ENCODE assay signal across 10 mouse cellular contexts in genomic region chr4:41505131-41505551, GRCm38 (mm10). TPM values are rescaled to one million over a fixed set of nuclear protein-coding genes. Genes with fewer than 3 reads are reported as not detected.
DNase-seq lines count a peak whose midpoint lies in the region; ATAC-seq and TF ChIP-seq lines count a peak whose summit lies in the region.
"Had no signal": no experiment of that assay in that cellular context is flagged by ENCODE, and none has a peak within 500 bp of the region (broad histone marks: within the 10 kb centered on the region; RNA-seq: fewer than 3 reads in every experiment).

No protein-coding gene starts in this region.

- no peaks in the 10 kb centered on the region for H3K36me3 ChIP-seq in forebrain, postnatal 0 days (ENCODE audit: insufficient read depth)
- H3K36me3 ChIP-seq in forebrain, embryonic 12.5 days (replicated peaks), result no peaks in the 10 kb centered on the region
- no peaks in the 10 kb centered on the region for H3K36me3 ChIP-seq in liver, embryonic 11.5 days (ENCODE audit: control insufficient read depth, insufficient read depth, low read length)

- ATAC-seq in forebrain, postnatal 0 days, result no peak
- no peak for ATAC-seq in forebrain, embryonic 12.5 days (ENCODE audit: low FRiP score)
- ATAC-seq in liver, embryonic 11.5 days (replicated peaks; ENCODE audit: low FRiP score), result no peak

- peaks cover 13% of the 10 kb centered on the region for H3K27me3 ChIP-seq in forebrain, postnatal 0 days (ENCODE audit: insufficient read depth, low read length)
- peaks cover 50% of the 10 kb centered on the region for H3K27me3 ChIP-seq in forebrain, embryonic 12.5 days
- H3K27me3 ChIP-seq in liver, embryonic 11.5 days (replicated peaks; ENCODE audit: control insufficient read depth, insufficient read depth, low read length), result peaks cover 40% of the 10 kb centered on the region

- H3K4me1 ChIP-seq in forebrain, postnatal 0 days (ENCODE audit: insufficient read depth), result 0 out of 2 replicates have a peak, but pooled peaks cover 7% of the 10 kb centered on the region
- peaks cover 36% of the 10 kb centered on the region for H3K4me1 ChIP-seq in forebrain, embryonic 12.5 days
- peaks cover 17% of the 10 kb centered on the region for H3K4me1 ChIP-seq in liver, embryonic 11.5 days (replicated peaks; ENCODE audit: control insufficient read depth, insufficient read depth, low read length)
- H3K4me1 ChIP-seq in bone marrow, adult 2 months (ENCODE audit: control insufficient read depth, insufficient read depth, low read length), result peaks cover 2% of the 10 kb centered on the region; the same call in 1 of the 2 replicates

- TF ChIP-seq CTCF in forebrain, postnatal 0 days (IDR thresholded peaks at IDR 0.05; ENCODE audit: low read depth), result peak; percentile 38
- TF ChIP-seq CTCF in bone marrow, adult 2 months (IDR thresholded peaks at IDR 0.05; ENCODE audit: control insufficient read depth, insufficient read depth, low read length), result peak; percentile 21; the same call in 1 of the 2 replicates

- no peak overlapping the region for H3K9ac ChIP-seq in forebrain, postnatal 0 days
- no peak overlapping the region for H3K9ac ChIP-seq in forebrain, embryonic 12.5 days
- no peak overlapping the region for H3K9ac ChIP-seq in liver, embryonic 11.5 days (ENCODE audit: low read depth, low read length)

- no peak overlapping the region for H3K27ac ChIP-seq in forebrain, postnatal 0 days (ENCODE audit: low read depth, low read length)
- H3K27ac ChIP-seq in forebrain, embryonic 12.5 days, result no peak overlapping the region
- no peak overlapping the region for H3K27ac ChIP-seq in liver, embryonic 11.5 days (ENCODE audit: low read depth, low read length)
- no peak overlapping the region for H3K27ac ChIP-seq in bone marrow, adult 2 months (ENCODE audit: control insufficient read depth, insufficient read depth, low read depth, low read length, poor library complexity)

- WGBS in forebrain, postnatal 0 days, result 57% methylated on average over 11 of the region's 11 CpGs
- 50% methylated on average over 11 of the region's 11 CpGs for WGBS in forebrain, embryonic 12.5 days
- 45% methylated on average over 11 of the region's 11 CpGs for WGBS in liver, embryonic 11.5 days
- 67% methylated on average over 11 of the region's 11 CpGs for WGBS in bone marrow, adult 2 months

- H3K4me2 ChIP-seq in forebrain, postnatal 0 days (ENCODE audit: low read depth), result no peak overlapping the region
- no peak overlapping the region for H3K4me2 ChIP-seq in forebrain, embryonic 12.5 days
- H3K4me2 ChIP-seq in liver, embryonic 11.5 days, result no peak overlapping the region

- no peak overlapping the region for H3K4me3 ChIP-seq in forebrain, postnatal 0 days (ENCODE audit: low read depth, low read length)
- no peak overlapping the region for H3K4me3 ChIP-seq in forebrain, embryonic 12.5 days (replicated peaks)
- no peak overlapping the region for H3K4me3 ChIP-seq in liver, embryonic 11.5 days (ENCODE audit: low read depth, low read length)
- no peak overlapping the region for H3K4me3 ChIP-seq in bone marrow, adult 2 months (replicated peaks; ENCODE audit: control insufficient read depth, low read depth, low read length)

- no peak for DNase-seq in forebrain, postnatal 0 days
- peak; percentile 34 for DNase-seq in liver
- DNase-seq in liver, embryonic 11.5 days (ENCODE audit: low spot score), result no peak
- DNase-seq in lung, postnatal 36 days, result peak; percentile 47
- no peak for DNase-seq in urinary bladder, postnatal 10 days (ENCODE audit: low spot score)
- no peak for DNase-seq in urinary bladder, adult 18-20 months (ENCODE audit: low spot score in 2 of 2)
- DNase-seq: right cerebral cortex, postnatal 14 days had no signal

- TF ChIP-seq POLR2A in bone marrow, adult 2 months (IDR thresholded peaks at IDR 0.05; ENCODE audit: borderline replicate concordance, control insufficient read depth, low read depth, low read length), result no peak

- no peaks in the 10 kb centered on the region for H3K9me3 ChIP-seq in forebrain, postnatal 0 days (ENCODE audit: low read length)
- no peaks in the 10 kb centered on the region for H3K9me3 ChIP-seq in forebrain, embryonic 12.5 days
- no peaks in the 10 kb centered on the region for H3K9me3 ChIP-seq in liver, embryonic 11.5 days (ENCODE audit: control insufficient read depth, low read length)

RNA-seq across cellular contexts. Expression of gene AI464131, which starts 2.3 kb away (rescaled TPM):
- 14.7 and 16.0 TPM in 2 replicates for total RNA-seq in forebrain, postnatal 0 days (2014; rRNA removed)
- polyA plus RNA-seq in forebrain, postnatal 0 days (2015; fragmentation: Nextera tagmentation; extraction: Ambion mirVana), result 4.7 and 8.2 TPM in 2 replicates
- polyA plus RNA-seq in forebrain, embryonic 12.5 days (2016; fragmentation: Nextera tagmentation; extraction: Ambion mirVana), result 6.3 and 7.8 TPM in 2 replicates
- polyA plus RNA-seq in liver, embryonic 11.5 days (2014; fragmentation: Nextera tagmentation; extraction: Ambion mirVana), result 1.5 TPM in 2 replicates
- polyA plus RNA-seq in bone marrow, adult 2 months (2011; ENCODE audit: insufficient read depth, insufficient read length, low replicate concordance, missing spikeins), result 0.31 TPM in 1 of 2 replicates, not detected in the other

RNA-seq across cellular contexts. Expression of gene 1110017D15Rik, which starts 12.0 kb away (rescaled TPM):
- total RNA-seq in forebrain, postnatal 0 days (2014; rRNA removed), result 11.8 and 15.6 TPM in 2 replicates
- 21.1 and 21.7 TPM in 2 replicates for polyA plus RNA-seq in forebrain, postnatal 0 days (2015; fragmentation: Nextera tagmentation; extraction: Ambion mirVana)
- polyA plus RNA-seq in forebrain, embryonic 12.5 days (2016; fragmentation: Nextera tagmentation; extraction: Ambion mirVana), result 7.2 and 10.5 TPM in 2 replicates
- polyA plus RNA-seq in liver, embryonic 11.5 days (2014; fragmentation: Nextera tagmentation; extraction: Ambion mirVana), result 0.43 TPM in 1 of 2 replicates, not detected in the other
- not detected in 2 replicates for polyA plus RNA-seq in bone marrow, adult 2 months (2011; ENCODE audit: insufficient read depth, insufficient read length, low replicate concordance, missing spikeins)
- total RNA-seq: ES-E14 had no signal

RNA-seq across cellular contexts. Expression of gene Nudt2, which starts 40.2 kb away (rescaled TPM):
- 56.0 and 80.3 TPM in 2 replicates for total RNA-seq in forebrain, postnatal 0 days (2014; rRNA removed)
- polyA plus RNA-seq in forebrain, postnatal 0 days (2015; fragmentation: Nextera tagmentation; extraction: Ambion mirVana), result 95.5 and 101 TPM in 2 replicates
- 64.0 and 68.2 TPM in 2 replicates for polyA plus RNA-seq in forebrain, embryonic 12.5 days (2016; fragmentation: Nextera tagmentation; extraction: Ambion mirVana)
- polyA plus RNA-seq in liver, embryonic 11.5 days (2014; fragmentation: Nextera tagmentation; extraction: Ambion mirVana), result 45.5 and 49.0 TPM in 2 replicates
- polyA plus RNA-seq in bone marrow, adult 2 months (2011; ENCODE audit: insufficient read depth, insufficient read length, low replicate concordance, missing spikeins), result 3.0 and 3.9 TPM in 2 replicates

RNA-seq across cellular contexts. Expression of gene Kif24, which starts 40.5 kb away (rescaled TPM):
- 2.2 and 4.2 TPM in 2 replicates for total RNA-seq in forebrain, postnatal 0 days (2014; rRNA removed)
- polyA plus RNA-seq in forebrain, postnatal 0 days (2015; fragmentation: Nextera tagmentation; extraction: Ambion mirVana), result 0.78 and 1.8 TPM in 2 replicates
- polyA plus RNA-seq in forebrain, embryonic 12.5 days (2016; fragmentation: Nextera tagmentation; extraction: Ambion mirVana), result 14.3 and 17.9 TPM in 2 replicates
- polyA plus RNA-seq in liver, embryonic 11.5 days (2014; fragmentation: Nextera tagmentation; extraction: Ambion mirVana), result 6.2 and 8.6 TPM in 2 replicates
- 11.5 and 17.6 TPM in 2 replicates for polyA plus RNA-seq in bone marrow, adult 2 months (2011; ENCODE audit: insufficient read depth, insufficient read length, low replicate concordance, missing spikeins)

Comparison
In these comparisons a context has a peak if more than half of its experiments do, and no peak if none do; other contexts are left out.
1. DNase-seq: peak in liver (single experiment) and lung, postnatal 36 days (single experiment); none in forebrain, postnatal 0 days (single experiment), liver, embryonic 11.5 days (single experiment), urinary bladder, postnatal 10 days (single experiment) and urinary bladder, adult 18-20 months (0 of 2).